Comparison of ENCODE assay signal across 7 mouse cellular contexts in genomic region chr5:86352966-86353365, GRCm38 (mm10). TPM values are rescaled to one million over a fixed set of nuclear protein-coding genes. Genes with fewer than 3 reads are reported as not detected.
DNase-seq lines count a peak whose midpoint lies in the region; ATAC-seq and TF ChIP-seq lines count a peak whose summit lies in the region.

No protein-coding gene starts in this region.

- DNase-seq in liver, adult 2 months (ENCODE audit: extremely low read depth, low read depth, low spot score), result peak; percentile 47
- DNase-seq in liver (no peak), Patski (ENCODE audit: low read depth, low spot score) (peak; percentile 6)
- DNase-seq in cerebellum, adult 11 months, result peak; percentile 21
- peak; percentile 3 to 87 for DNase-seq in frontal cortex, adult 2 months (ENCODE audit: extremely low spot score in 1 of 2, low spot score in 1 of 2)
- peak; percentile 29 to 59 for DNase-seq in left cerebral cortex, postnatal 25 days (ENCODE audit: low spot score in 2 of 2)

- no peak overlapping the region for H3K27ac ChIP-seq in liver, adult 2 months (replicated peaks; ENCODE audit: insufficient read depth, low read depth, low read length)

- ATAC-seq in Patski, result peak; percentile 69
- ATAC-seq in activated CD4-positive, CD25-positive, alpha-beta regulatory T cell, adult 4 months, result no peak

- H3K36me3 ChIP-seq in liver, adult 2 months (ENCODE audit: control insufficient read depth, insufficient read depth, low read length), result no peaks in the 10 kb centered on the region

- in situ Hi-C loops in Patski (cut with MboI; ENCODE audit: low pct_unique_long_range_greater_than_20kb), result loop anchor here (5.0 kb wide), 1 partner anchor 59 kb away; no protein-coding TSS in a partner anchor

- intact Hi-C loops in left cerebral cortex, postnatal 25 days (cut with DNase I), result loop anchor here (2.0 kb wide), 1 partner anchor 58 kb away; no protein-coding TSS in a partner anchor

- TF ChIP-seq POLR2A in liver, adult 2 months (IDR thresholded peaks at IDR 0.05; ENCODE audit: extremely low read depth, insufficient read depth, low read length), result no peak

- CTCF ChIA-PET in Patski (lab: Charles Lee), result interaction anchor here (0.8 to 2.3 kb wide), 10 partner anchors 9 to 81 kb away, joined by 3 to 13 read pairs (median 3); no protein-coding TSS in a partner anchor

- no peak overlapping the region for H3K9ac ChIP-seq in liver, adult 2 months (ENCODE audit: low read depth, low read length)

- no peaks in the 10 kb centered on the region for H3K27me3 ChIP-seq in liver, adult 2 months (ENCODE audit: control insufficient read depth, insufficient read depth, low read length)
- H3K27me3 ChIP-seq in Patski, result no peaks in the 10 kb centered on the region

- H3K4me1 ChIP-seq in liver, adult 2 months (ENCODE audit: control insufficient read depth, insufficient read depth, low read length), result no peaks in the 10 kb centered on the region

- WGBS in liver, adult 2 months, result 17% methylated on average over 7 of the region's 7 CpGs

- no peaks in the 10 kb centered on the region for H3K79me2 ChIP-seq in liver, adult 2 months (ENCODE audit: control insufficient read depth, insufficient read depth, low read length)

- no peak overlapping the region for H3K4me3 ChIP-seq in liver, adult 2 months (ENCODE audit: insufficient read depth, low read depth, low read length)

- POLR2A ChIA-PET in Patski (lab: Charles Lee), result no interaction called here

- no peak for TF ChIP-seq CTCF in liver, adult 2 months (IDR thresholded peaks at IDR 0.05; ENCODE audit: low read depth, low read length)
- TF ChIP-seq CTCF in Patski (IDR thresholded peaks at IDR 0.05), result peak; percentile 59

RNA-seq across cellular contexts. Expression of gene Tmprss11d, which starts 20.3 kb away (rescaled TPM):
- total RNA-seq in liver, adult 2 months (2014; rRNA removed), result not detected in 2 replicates
- not detected in 2 replicates for polyA plus RNA-seq in liver, adult 2 months (2012; rRNA removed)
- polyA plus RNA-seq in Patski (2021), result not detected
- 0.08 and 0.14 TPM in 2 replicates for polyA plus RNA-seq in frontal cortex, adult 2 months (2012; rRNA removed)
- total RNA-seq in left cerebral cortex, postnatal 25 days (2021), result not detected
- under 1 TPM in 1 of 2 experiments, not detected in 1; 0.20 TPM for polyA plus RNA-seq in activated CD4-positive, CD25-positive, alpha-beta regulatory T cell, adult 4 months (2017; shearing (Covaris generic))
